Mouse (Mus musculus): ENCODE data around the gene Micall1. TPM values are rescaled to one million over a fixed set of nuclear protein-coding genes. Genes with fewer than 3 reads are reported as not detected.

Micall1 gene
- polyA plus RNA-seq, 1 experiment = 23.8 TPM

- Histone ChIP-seq H3K27me3 (ENCODE audit: control insufficient read depth, insufficient read depth, low read length) (no peaks in the 10 kb centered on the region), H3K4me3 (ENCODE audit: low read depth, low read length) (no peak overlapping the region), H3K36me3 (ENCODE audit: control insufficient read depth, insufficient read depth, low read length) (peaks cover 25% of the 10 kb centered on the region), H3K4me1 (ENCODE audit: control insufficient read depth, insufficient read depth, insufficient read length, low read length) (no peaks in the 10 kb centered on the region), H3K27ac (ENCODE audit: insufficient read depth, low read depth, low read length) (no peak overlapping the region)
- TF ChIP-seq POLR2A (IDR thresholded peaks at IDR 0.05; ENCODE audit: low read depth, low read length) (no peak), CTCF (IDR thresholded peaks at IDR 0.05; ENCODE audit: extremely low read depth, insufficient read length, insufficient replicate concordance, low read depth, low read length) (no peak)
- WGBS = 65% methylated on average over 11 of the region's 11 CpGs
Observed at GRCm38 (mm10) chr15:79135783-79136575, 27.3 kb downstream of the Micall1 start.

GRCm38 (mm10) chr15:79139640-79140039 lies 30.9 kb downstream of the Micall1 start:
- 56% methylated on average over 10 of the region's 10 CpGs for WGBS
- Histone ChIP-seq H3K27me3 (ENCODE audit: control insufficient read depth, insufficient read depth, low read length) (no peaks in the 10 kb centered on the region), H3K36me3 (ENCODE audit: control insufficient read depth, insufficient read depth, low read length) (peaks cover 3% of the 10 kb centered on the region), H3K4me1 (ENCODE audit: control insufficient read depth, insufficient read depth, insufficient read length, low read length) (no peaks in the 10 kb centered on the region), H3K4me3 (ENCODE audit: low read depth, low read length) (no peak overlapping the region), H3K27ac (ENCODE audit: insufficient read depth, low read depth, low read length) (no peak overlapping the region)
- peak; percentile 56; the same call in 1 of the 2 replicates for TF ChIP-seq CTCF (IDR thresholded peaks at IDR 0.05; ENCODE audit: extremely low read depth, insufficient read length, insufficient replicate concordance, low read depth, low read length)
- TF ChIP-seq POLR2A (IDR thresholded peaks at IDR 0.05; ENCODE audit: low read depth, low read length) = no peak

- no peak within 1 kb of the TSS; the same call in 1 of the 2 replicates for H3K27ac ChIP-seq (ENCODE audit: insufficient read depth, low read depth, low read length)
- no peaks in the 10 kb centered on the region for H3K4me1 ChIP-seq (ENCODE audit: control insufficient read depth, insufficient read depth, insufficient read length, low read length)
- no peaks in the 10 kb centered on the region for H3K27me3 ChIP-seq (ENCODE audit: control insufficient read depth, insufficient read depth, low read length)
- H3K36me3 ChIP-seq (ENCODE audit: control insufficient read depth, insufficient read depth, low read length) = peaks cover 10% of the 10 kb centered on the region
- H3K4me3 ChIP-seq (ENCODE audit: low read depth, low read length) = peak within 1 kb of the TSS; percentile 77
- WGBS = under 1% methylated on average over 57 of the region's 57 CpGs
- TF ChIP-seq POLR2A (IDR thresholded peaks at IDR 0.05; ENCODE audit: low read depth, low read length) = peak; percentile 63; the same call in 1 of the 2 replicates
- no peak for TF ChIP-seq CTCF (IDR thresholded peaks at IDR 0.05; ENCODE audit: extremely low read depth, insufficient read length, insufficient replicate concordance, low read depth, low read length)
Observed at GRCm38 (mm10) chr15:79140866-79141565, 32.3 kb downstream of the Micall1 start, which contains the start of the genes Polr2f and 1700088E04Rik. TSS of gene Polr2f (plus strand) at chr15:79141009. TSS of gene 1700088E04Rik (minus strand) at chr15:79141253.

GRCm38 (mm10) chr15:79141566-79141917 lies 32.8 kb downstream of the Micall1 start:
- Histone ChIP-seq H3K27me3 (ENCODE audit: control insufficient read depth, insufficient read depth, low read length) (no peaks in the 10 kb centered on the region), H3K27ac (ENCODE audit: insufficient read depth, low read depth, low read length) (no peak overlapping the region; the same call in 1 of the 2 replicates), H3K4me3 (ENCODE audit: low read depth, low read length) (peak overlapping the region; percentile 77), H3K4me1 (ENCODE audit: control insufficient read depth, insufficient read depth, insufficient read length, low read length) (no peaks in the 10 kb centered on the region), H3K36me3 (ENCODE audit: control insufficient read depth, insufficient read depth, low read length) (peaks cover 14% of the 10 kb centered on the region)
- 1% methylated on average over 7 of the region's 7 CpGs for whole genome bisulfite sequencing
- TF ChIP-seq CTCF (IDR thresholded peaks at IDR 0.05; ENCODE audit: extremely low read depth, insufficient read length, insufficient replicate concordance, low read depth, low read length) = no peak
- no peak for TF ChIP-seq POLR2A (IDR thresholded peaks at IDR 0.05; ENCODE audit: low read depth, low read length)

GRCm38 (mm10) chr15:79143316-79143715 lies 34.6 kb downstream of the Micall1 start:
- no peak for TF ChIP-seq POLR2A (IDR thresholded peaks at IDR 0.05; ENCODE audit: low read depth, low read length)
- no peak for TF ChIP-seq CTCF (IDR thresholded peaks at IDR 0.05; ENCODE audit: extremely low read depth, insufficient read length, insufficient replicate concordance, low read depth, low read length)
- H3K4me3 ChIP-seq (ENCODE audit: low read depth, low read length) = no peak overlapping the region
- no peaks in the 10 kb centered on the region for H3K4me1 ChIP-seq (ENCODE audit: control insufficient read depth, insufficient read depth, insufficient read length, low read length)
- peaks cover 26% of the 10 kb centered on the region for H3K36me3 ChIP-seq (ENCODE audit: control insufficient read depth, insufficient read depth, low read length)
- 85% methylated on average over 12 of the region's 12 CpGs for WGBS
- no peak overlapping the region for H3K27ac ChIP-seq (ENCODE audit: insufficient read depth, low read depth, low read length)
- no peaks in the 10 kb centered on the region for H3K27me3 ChIP-seq (ENCODE audit: control insufficient read depth, insufficient read depth, low read length)

GRCm38 (mm10) chr15:79144021-79144420 lies 35.3 kb downstream of the Micall1 start:
- no peak for TF ChIP-seq CTCF (IDR thresholded peaks at IDR 0.05; ENCODE audit: extremely low read depth, insufficient read length, insufficient replicate concordance, low read depth, low read length)
- no peak for TF ChIP-seq POLR2A (IDR thresholded peaks at IDR 0.05; ENCODE audit: low read depth, low read length)

GRCm38 (mm10) chr15:79145522-79145921 lies 36.8 kb downstream of the Micall1 start:
- Histone ChIP-seq H3K36me3 (ENCODE audit: control insufficient read depth, insufficient read depth, low read length) (peaks cover 33% of the 10 kb centered on the region), H3K27me3 (ENCODE audit: control insufficient read depth, insufficient read depth, low read length) (no peaks in the 10 kb centered on the region), H3K4me1 (ENCODE audit: control insufficient read depth, insufficient read depth, insufficient read length, low read length) (no peaks in the 10 kb centered on the region), H3K4me3 (ENCODE audit: low read depth, low read length) (no peak overlapping the region), H3K27ac (ENCODE audit: insufficient read depth, low read depth, low read length) (peak overlapping the region; percentile 19; the same call in 1 of the 2 replicates)
- 54% methylated on average over 7 of the region's 7 CpGs for WGBS
- TF ChIP-seq POLR2A (IDR thresholded peaks at IDR 0.05; ENCODE audit: low read depth, low read length) (no peak), CTCF (IDR thresholded peaks at IDR 0.05; ENCODE audit: extremely low read depth, insufficient read length, insufficient replicate concordance, low read depth, low read length) (no peak)

More at GRCm38 (mm10) chr15:79144021-79144420, 35.3 kb downstream of the Micall1 start:
- WGBS = 29% methylated on average over 8 of the region's 8 CpGs
- Histone ChIP-seq H3K36me3 (ENCODE audit: control insufficient read depth, insufficient read depth, low read length) (peaks cover 26% of the 10 kb centered on the region), H3K4me1 (ENCODE audit: control insufficient read depth, insufficient read depth, insufficient read length, low read length) (no peaks in the 10 kb centered on the region), H3K4me3 (ENCODE audit: low read depth, low read length) (no peak overlapping the region), H3K27me3 (ENCODE audit: control insufficient read depth, insufficient read depth, low read length) (no peaks in the 10 kb centered on the region), H3K27ac (ENCODE audit: insufficient read depth, low read depth, low read length) (no peak overlapping the region)

All from small intestine, adult 2 months (tissue).